ENCODE assay signal across 8 mouse cellular contexts in the genomic region with DNA sequence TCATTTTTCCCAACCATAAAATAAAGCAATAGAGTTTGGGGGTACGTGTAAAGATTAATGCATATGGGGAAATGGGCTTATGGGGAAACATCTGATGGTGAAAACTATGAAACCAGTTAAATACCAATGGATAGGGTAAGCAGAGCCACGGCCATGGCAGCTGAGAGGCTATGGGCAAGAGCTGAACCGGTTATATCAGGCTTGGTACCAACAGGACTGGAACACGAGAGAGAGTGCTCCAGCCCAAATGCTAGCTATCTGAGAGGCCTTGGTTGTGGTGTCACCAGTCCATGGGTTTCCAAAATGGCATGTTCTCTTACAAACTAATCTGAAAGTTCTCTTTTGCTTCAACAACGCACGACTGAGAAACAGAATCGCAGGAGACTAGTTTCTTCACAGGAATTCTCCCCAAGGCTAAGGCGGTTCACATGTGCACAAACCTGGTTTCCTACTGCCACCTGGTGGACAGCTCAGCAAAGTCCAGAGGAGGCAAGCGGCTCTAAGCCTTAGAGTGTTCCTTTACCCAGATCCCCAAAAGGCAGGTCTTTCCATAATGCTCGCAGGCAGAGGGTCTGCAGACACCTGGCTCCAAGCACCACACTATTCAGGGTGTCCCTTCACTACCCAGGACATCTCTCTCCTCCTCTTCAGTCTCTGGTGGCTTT.
A peak's percentile ranks its signal among the peaks of the same experiment; 100 is the strongest.
DNase-seq lines count a peak whose midpoint lies in the region; ATAC-seq and TF ChIP-seq lines count a peak whose summit lies in the region.

No protein-coding gene starts in this region.

- no peaks in the 10 kb centered on the region for H3K9me3 ChIP-seq in ES-Bruce4 (replicated peaks; ENCODE audit: control insufficient read depth, insufficient read depth, low read length, poor library complexity, severe bottlenecking)
- H3K9me3 ChIP-seq in embryonic facial prominence, embryonic 10.5 days = no peaks in the 10 kb centered on the region
- H3K9me3 ChIP-seq in heart, postnatal 0 days (replicated peaks; ENCODE audit: control insufficient read depth, low read length) = no peaks in the 10 kb centered on the region
- H3K9me3 ChIP-seq in liver, embryonic 11.5 days (ENCODE audit: control insufficient read depth, low read length) = no peaks in the 10 kb centered on the region
- H3K9me3 ChIP-seq in neural tube, embryonic 13.5 days = no peaks in the 10 kb centered on the region

- TF ChIP-seq CTCF in ES-Bruce4 (IDR thresholded peaks at IDR 0.05; ENCODE audit: low read depth, low read length) = peak; percentile 83
- peak; percentile 86 for TF ChIP-seq CTCF in heart, postnatal 0 days (IDR thresholded peaks at IDR 0.05; ENCODE audit: low read depth)

- 33% methylated on average over 10 of the region's 10 CpGs for WGBS in embryonic facial prominence, embryonic 10.5 days
- WGBS in heart, postnatal 0 days = 29% methylated on average over 10 of the region's 10 CpGs
- 31% methylated on average over 10 of the region's 10 CpGs for WGBS in liver, embryonic 11.5 days
- 35% methylated on average over 10 of the region's 10 CpGs for WGBS in neural tube, embryonic 13.5 days

- H3K27me3 ChIP-seq in ES-Bruce4 (ENCODE audit: control insufficient read depth, insufficient read depth, low read length, poor library complexity, severe bottlenecking) = no peaks in the 10 kb centered on the region
- H3K27me3 ChIP-seq in embryonic facial prominence, embryonic 10.5 days (replicated peaks; ENCODE audit: low read depth, poor library complexity, severe bottlenecking) = no peaks in the 10 kb centered on the region
- H3K27me3 ChIP-seq in heart, postnatal 0 days (ENCODE audit: control insufficient read depth, insufficient read depth, low read length) = no peaks in the 10 kb centered on the region
- H3K27me3 ChIP-seq in liver, embryonic 11.5 days (replicated peaks; ENCODE audit: control insufficient read depth, insufficient read depth, low read length) = no peaks in the 10 kb centered on the region
- H3K27me3 ChIP-seq in neural tube, embryonic 13.5 days = no peaks in the 10 kb centered on the region

- 0 out of 2 replicates have a peak, but pooled peaks have one; percentile 53 for ATAC-seq in heart, postnatal 0 days (ENCODE audit: insufficient read depth, low read depth)
- ATAC-seq in liver, embryonic 11.5 days (replicated peaks; ENCODE audit: low FRiP score) = peak; percentile 73; the same call in 1 of the 2 replicates
- ATAC-seq in neural tube, embryonic 13.5 days (ENCODE audit: low read depth) = peak; percentile 97

- H3K4me3 ChIP-seq in ES-Bruce4 (ENCODE audit: low read depth, low read length) = no peak overlapping the region
- no peak overlapping the region for H3K4me3 ChIP-seq in embryonic facial prominence, embryonic 10.5 days
- H3K4me3 ChIP-seq in heart, postnatal 0 days (ENCODE audit: low read depth, low read length) = no peak overlapping the region
- H3K4me3 ChIP-seq in liver, embryonic 11.5 days (ENCODE audit: low read depth, low read length) = no peak overlapping the region
- no peak overlapping the region for H3K4me3 ChIP-seq in neural tube, embryonic 13.5 days

- no peak for TF ChIP-seq EP300 in ES-Bruce4 (IDR thresholded peaks at IDR 0.05; ENCODE audit: insufficient read depth, low read depth, low read length)
- TF ChIP-seq EP300 in heart, postnatal 0 days (IDR thresholded peaks at IDR 0.05; ENCODE audit: low read depth) = no peak

- no peak for TF ChIP-seq POLR2A in ES-Bruce4 (IDR thresholded peaks at IDR 0.05; ENCODE audit: insufficient read depth, low read length)

- H3K4me1 ChIP-seq in ES-Bruce4 (ENCODE audit: control insufficient read depth, insufficient read depth, low read length) = no peaks in the 10 kb centered on the region
- H3K4me1 ChIP-seq in embryonic facial prominence, embryonic 10.5 days = no peaks in the 10 kb centered on the region
- H3K4me1 ChIP-seq in heart, postnatal 0 days (ENCODE audit: control insufficient read depth, insufficient read depth) = no peaks in the 10 kb centered on the region
- no peaks in the 10 kb centered on the region for H3K4me1 ChIP-seq in liver, embryonic 11.5 days (replicated peaks; ENCODE audit: control insufficient read depth, insufficient read depth, low read length)
- 0 out of 2 replicates have a peak, but pooled peaks cover 2% of the 10 kb centered on the region for H3K4me1 ChIP-seq in neural tube, embryonic 13.5 days (replicated peaks)

- no peak overlapping the region for H3K27ac ChIP-seq in ES-Bruce4 (ENCODE audit: insufficient read depth, low read length)
- H3K27ac ChIP-seq in embryonic facial prominence, embryonic 10.5 days (replicated peaks) = no peak overlapping the region
- no peak overlapping the region for H3K27ac ChIP-seq in heart, postnatal 0 days (ENCODE audit: low read depth)
- H3K27ac ChIP-seq in liver, embryonic 11.5 days (ENCODE audit: low read depth, low read length) = no peak overlapping the region
- no peak overlapping the region for H3K27ac ChIP-seq in neural tube, embryonic 13.5 days (replicated peaks)

- no peak overlapping the region for H3K9ac ChIP-seq in ES-Bruce4 (ENCODE audit: low read depth, poor library complexity, severe bottlenecking)
- no peak overlapping the region for H3K9ac ChIP-seq in heart, postnatal 0 days (replicated peaks; ENCODE audit: low read depth, low read length)
- H3K9ac ChIP-seq in liver, embryonic 11.5 days (ENCODE audit: low read depth, low read length) = no peak overlapping the region
- H3K9ac ChIP-seq in neural tube, embryonic 13.5 days = no peak overlapping the region

- DNase-seq in adrenal gland, postnatal 25 days = peak; percentile 61
- peak; percentile 82 for DNase-seq in embryonic facial prominence, embryonic 10.5 days (ENCODE audit: low spot score)
- DNase-seq in heart, postnatal 0 days (ENCODE audit: low spot score) = peak; percentile 45
- DNase-seq in kidney, postnatal 25 days = peak; percentile 54 to 74
- peak; percentile 46 for DNase-seq in liver, embryonic 11.5 days (ENCODE audit: low spot score)
- DNase-seq in thymus, postnatal 25 days = peak; percentile 7

- H3K4me2 ChIP-seq in heart, postnatal 0 days (ENCODE audit: low read depth, low read length) = no peak overlapping the region
- no peak overlapping the region for H3K4me2 ChIP-seq in liver, embryonic 11.5 days
- no peak overlapping the region for H3K4me2 ChIP-seq in neural tube, embryonic 13.5 days

- no peaks in the 10 kb centered on the region for H3K36me3 ChIP-seq in ES-Bruce4 (ENCODE audit: control insufficient read depth, insufficient read depth, low read length, poor library complexity, severe bottlenecking)
- H3K36me3 ChIP-seq in embryonic facial prominence, embryonic 10.5 days (replicated peaks) = no peaks in the 10 kb centered on the region
- H3K36me3 ChIP-seq in heart, postnatal 0 days (replicated peaks; ENCODE audit: control insufficient read depth, insufficient read depth, low read length) = no peaks in the 10 kb centered on the region
- H3K36me3 ChIP-seq in liver, embryonic 11.5 days (ENCODE audit: control insufficient read depth, insufficient read depth, low read length) = no peaks in the 10 kb centered on the region
- no peaks in the 10 kb centered on the region for H3K36me3 ChIP-seq in neural tube, embryonic 13.5 days

Comparison
In these comparisons a context has a peak if more than half of its experiments do, and no peak if none do; other contexts are left out.
1. DNase-seq: peak in every context shown above with its lines; median percentile 82 in embryonic facial prominence, embryonic 10.5 days; 64 in kidney, postnatal 25 days; 61 in adrenal gland, postnatal 25 days; 46 in liver, embryonic 11.5 days; 45 in heart, postnatal 0 days; 7 in thymus, postnatal 25 days.